Mouse (Mus musculus) small intestine, adult 2 months (tissue): Measurements from ENCODE around the gene Gm8453. TPM values are rescaled to one million over a fixed set of nuclear protein-coding genes. Genes with fewer than 3 reads are reported as not detected.
"Not testable (repeated sequence)": the region's sequence is repeated elsewhere in the genome, so short reads cannot be mapped to it uniquely, and the experiment has no call there.

Source experiments
- H3K27ac ChIP-seq: fragments of 200-500 bp; 2 replicates; pipeline ENCODE4 v1.5.1; 2012; ENCODE audit warnings: low read depth, low read length, control low read depth, inconsistent platforms; ENCODE audit not compliant: insufficient read depth
- H3K27me3 ChIP-seq: fragments of 200-500 bp; 2 replicates; pipeline ENCODE4 v1.6.1; 2012; ENCODE audit warnings: mild to moderate bottlenecking, moderate library complexity, low read length, inconsistent platforms; ENCODE audit not compliant: control insufficient read depth, insufficient read depth
- H3K36me3 ChIP-seq: fragments of 200-500 bp; 2 replicates; pipeline ENCODE4 v1.6.1; 2012; ENCODE audit warnings: mild to moderate bottlenecking, low read length, control low read depth, inconsistent platforms; ENCODE audit not compliant: control insufficient read depth, insufficient read depth
- H3K4me1 ChIP-seq: fragments of 200-500 bp; 2 replicates; pipeline ENCODE4 v1.6.1; 2012; ENCODE audit warnings: low read length, inconsistent platforms, mixed read lengths; ENCODE audit not compliant: control insufficient read depth, insufficient read depth, insufficient read length
- H3K4me3 ChIP-seq: fragments of 200-500 bp; 2 replicates; pipeline ENCODE4 v1.5.1; 2012; ENCODE audit warnings: low read depth, mild to moderate bottlenecking, control low read depth, inconsistent platforms, low read length, moderate library complexity
- WGBS: fragments of 180-500 bp; shearing (Covaris S2); methylation state at CpG from one replicate; pipeline ENCODE4 v1.1.7; 2018; 5-methylcytosine and 5-hydroxymethylcytosine counted together
- polyA plus RNA-seq: library from polyadenylated mRNA; depleted of rRNA; stranded (reverse); fragments of >200 nt; gene quantifications from 2 replicates; pipeline ENCODE4 v1.2.3, GENCODE M21; 2012; rRNA removed

Gene Gm8453
- polyA plus RNA-seq, result not detected in 2 replicates

DNA sequence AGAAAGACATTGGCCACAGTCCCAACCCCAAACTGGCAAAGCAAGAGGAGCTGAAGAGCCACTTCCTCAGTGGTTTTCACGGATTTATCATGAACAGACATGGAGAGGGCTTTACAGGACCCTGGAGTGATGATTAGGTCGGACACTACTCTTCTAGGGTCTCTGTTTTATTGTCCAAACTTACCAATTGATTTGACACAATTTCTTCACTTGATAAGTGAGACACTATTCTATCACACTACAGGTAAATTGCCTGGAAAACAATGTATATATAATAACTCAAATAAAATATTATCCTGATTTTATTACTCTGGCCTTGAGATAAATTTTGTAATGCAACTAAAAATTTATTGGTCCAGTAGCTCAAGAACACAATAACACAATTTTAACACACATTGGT, at the start of gene Gm8453:
Gm8453 (minus strand) TSS at position 101 of the 400 bp plus-strand sequence.
- not testable (repeated sequence) for H3K27me3 ChIP-seq, H3K4me1 ChIP-seq
- WGBS, result 5% methylated on average over 2 of the region's 2 CpGs

GRCm38 (mm10) chr7:22201164-22201563, 28.1 kb downstream of the Gm8453 start, which contains the start of gene Gm8653:
Gene Gm8653, minus strand, starts transcription at chr7:22201264.
- H3K4me3 ChIP-seq, H3K27ac ChIP-seq, H3K4me1 ChIP-seq, H3K36me3 ChIP-seq, H3K27me3 ChIP-seq: not testable (repeated sequence)
- no CpG with 5 or more reads among the region's 2 CpGs for WGBS

More for the DNA sequence above, at the start of gene Gm8453:
- not testable (repeated sequence) for H3K36me3 ChIP-seq, H3K4me3 ChIP-seq, H3K27ac ChIP-seq

- H3K4me3 ChIP-seq, H3K4me1 ChIP-seq, H3K27me3 ChIP-seq, H3K27ac ChIP-seq, H3K36me3 ChIP-seq: not testable (repeated sequence)
- WGBS, result no CpG with 5 or more reads among the region's 3 CpGs
Observed at GRCm38 (mm10) chr7:22189077-22189476, 40.2 kb downstream of the Gm8453 start, which contains the start of gene Vmn1r143. Gene Vmn1r143, plus strand, starts transcription at chr7:22189377.

Other genes with a start within 250 kb of the Gm8453 start
- gene Vmn1r137, start 234.9 kb downstream of the Gm8453 start, polyA plus RNA-seq, result not detected in 2 replicates
- gene Vmn1r138, start 200.6 kb downstream of the Gm8453 start, polyA plus RNA-seq, result not detected in 2 replicates
- gene Gm6176, start 173.2 kb downstream of the Gm8453 start, polyA plus RNA-seq, result not detected in 2 replicates
- gene Vmn1r139, start 160.4 kb downstream of the Gm8453 start, polyA plus RNA-seq, result not detected in 2 replicates
- not detected in 2 replicates for gene Gm16451, start 111.2 kb downstream of the Gm8453 start, polyA plus RNA-seq
- not detected in 2 replicates for gene Gm10666, start 94.7 kb downstream of the Gm8453 start, polyA plus RNA-seq
- gene Vmn1r142, start 65.4 kb downstream of the Gm8453 start, polyA plus RNA-seq, result not detected in 2 replicates
- gene Vmn1r143, start 40.1 kb downstream of the Gm8453 start, polyA plus RNA-seq, result not detected in 2 replicates
- gene Gm8653, start 28.2 kb downstream of the Gm8453 start, polyA plus RNA-seq, result not detected in 2 replicates
- gene Gm4187, start 100.2 kb upstream of the Gm8453 start, polyA plus RNA-seq, result not detected in 2 replicates
- not detected in 2 replicates for gene Gm8660, start 141.6 kb upstream of the Gm8453 start, polyA plus RNA-seq
- not detected in 2 replicates for gene Vmn1r148, start 184.1 kb upstream of the Gm8453 start, polyA plus RNA-seq
- gene Vmn1r149, start 208.7 kb upstream of the Gm8453 start, polyA plus RNA-seq, result not detected in 2 replicates
- not detected in 2 replicates for gene Gm10665, start 234.6 kb upstream of the Gm8453 start, polyA plus RNA-seq